Mouse (Mus musculus) kidney, adult 8-10 months (tissue): Measurements from ENCODE around the gene Gm1113.

ENCODE experiments used
- DNase-seq, 2 experiments: peaks; one replicate each; pipeline ENCODE4 v3.0.0; 2022

Gene Gm1113

DNA sequence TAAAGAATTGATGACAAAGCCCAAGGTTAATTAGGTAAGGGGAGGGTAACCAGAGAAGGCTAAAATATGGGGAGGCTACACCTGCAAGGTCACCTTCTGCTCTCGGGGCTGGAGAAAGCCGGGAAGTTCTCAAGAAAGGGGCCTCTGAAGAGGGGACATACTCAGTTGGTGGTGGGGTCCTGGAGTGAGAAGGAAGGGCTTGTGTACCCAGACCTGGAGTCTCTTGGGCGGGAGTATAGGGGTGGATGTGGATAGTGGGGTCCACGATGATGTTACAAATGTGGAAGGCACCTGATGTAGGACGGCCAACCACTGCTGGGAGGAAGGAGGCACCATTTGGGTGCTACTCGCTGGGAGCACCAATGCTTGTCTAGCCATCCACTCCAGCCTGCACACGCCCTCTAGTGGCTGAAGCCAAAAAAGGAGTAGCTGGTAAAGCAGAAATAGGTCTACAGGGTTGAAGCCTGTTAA lies 5.9 kb upstream of the Gm1113 start:
- peak; percentile 45 to 73 for DNase-seq

DNA sequence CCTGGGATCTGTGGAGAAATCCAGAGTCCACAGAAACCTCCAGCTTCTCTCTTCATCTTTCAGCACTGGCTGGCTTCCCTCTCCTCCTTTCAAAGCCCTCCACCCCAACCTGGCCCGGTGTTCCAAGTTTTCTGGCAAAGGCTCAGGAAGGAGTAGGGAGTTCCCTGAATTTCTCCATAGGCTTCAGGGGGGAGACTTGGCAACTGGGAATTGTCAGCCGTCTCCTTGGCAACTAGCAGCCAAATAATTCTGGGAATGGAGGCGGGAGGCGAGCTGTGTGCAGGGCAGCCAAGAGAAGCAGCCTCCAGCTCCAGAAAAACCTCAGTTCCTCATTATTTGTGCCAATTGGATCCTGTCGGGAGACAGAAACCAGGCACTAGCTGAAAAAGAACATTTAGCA lies 5.5 kb upstream of the Gm1113 start:
- DNase-seq: no peak

DNA sequence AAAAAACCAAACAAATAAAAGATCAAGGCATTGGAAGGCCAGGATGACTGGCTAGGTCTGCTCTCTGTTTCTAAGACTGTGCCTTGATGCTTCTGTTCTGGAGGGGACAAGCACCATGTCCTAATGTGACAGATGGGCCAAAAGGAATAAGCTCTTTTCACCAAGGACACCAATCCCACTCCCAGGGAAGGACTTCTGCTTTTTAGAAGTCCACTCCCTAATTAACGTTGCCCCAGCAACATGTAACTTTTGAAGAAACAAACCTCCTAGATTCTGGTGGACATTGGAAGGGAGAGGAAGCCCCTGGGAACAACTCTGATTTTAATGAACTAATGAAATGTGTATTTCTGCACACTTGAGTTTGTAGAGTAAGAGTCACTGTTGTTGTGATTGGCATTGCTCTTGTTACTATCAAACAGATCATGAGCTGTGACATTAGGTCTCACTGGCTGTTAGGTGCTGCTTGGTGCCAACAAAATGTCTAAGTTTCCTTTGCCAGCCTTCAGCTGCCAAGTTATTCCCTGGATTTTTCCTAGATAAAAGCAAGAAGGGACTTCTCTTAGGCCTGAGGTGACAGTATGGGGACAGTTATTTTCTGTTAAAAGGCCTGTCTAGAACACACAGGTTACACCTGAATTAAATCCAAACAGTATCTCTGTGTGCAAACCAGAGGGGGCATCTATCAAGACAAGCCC lies 4.9 kb upstream of the Gm1113 start:
- no peak for DNase-seq

DNA sequence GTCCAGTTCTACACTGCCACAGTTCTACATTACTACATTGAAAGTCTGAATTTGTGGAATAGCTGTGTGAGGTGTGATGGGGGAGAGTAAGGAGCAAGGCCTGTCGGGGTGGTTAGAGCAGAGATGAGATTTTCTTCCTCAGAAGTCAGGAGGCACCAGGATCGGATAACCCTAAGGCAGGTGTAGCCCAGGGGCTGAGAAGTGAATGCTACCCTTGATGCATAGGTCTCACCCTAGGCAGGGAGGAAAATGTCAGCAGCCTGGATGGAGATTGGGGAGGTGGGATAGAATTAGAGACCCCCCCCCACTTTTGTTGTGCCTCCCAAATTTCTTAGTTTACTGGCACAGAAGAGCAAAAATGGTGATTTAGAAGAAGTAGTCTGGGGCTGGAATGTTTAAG lies 4.2 kb upstream of the Gm1113 start:
- DNase-seq: no peak

DNA sequence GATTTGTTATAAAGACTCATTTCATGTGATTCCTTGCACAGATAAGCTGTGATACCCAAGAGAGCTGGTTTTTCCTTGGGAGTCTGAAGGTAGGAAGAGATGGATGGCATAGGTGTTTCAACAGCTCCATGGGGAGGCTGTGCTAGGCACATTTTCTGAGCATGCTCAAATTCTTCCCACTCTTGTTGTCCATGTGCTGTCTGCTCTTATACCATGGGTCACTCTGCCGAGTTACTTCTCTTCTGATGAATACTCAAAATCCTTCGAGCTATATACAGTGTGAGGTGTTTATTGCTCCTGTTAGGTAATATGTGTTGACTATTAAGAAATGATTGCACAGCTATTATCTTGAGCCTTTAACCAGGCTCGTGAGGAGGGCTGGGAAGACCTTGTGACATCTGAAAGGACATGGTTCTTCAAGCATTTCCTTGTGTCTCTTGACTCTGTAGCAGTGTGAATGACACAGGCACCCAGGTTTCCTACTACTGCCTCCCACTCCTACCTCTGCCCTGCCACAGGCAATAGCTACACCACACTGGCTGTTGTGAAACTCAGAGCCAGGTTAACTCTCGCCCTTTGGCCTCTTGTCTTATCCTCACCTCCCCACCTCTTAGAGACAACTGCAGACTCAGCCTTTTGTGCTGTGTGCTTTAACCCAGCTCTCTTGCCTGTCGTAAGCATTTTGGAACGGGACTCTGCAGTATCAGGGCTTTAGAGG lies 2.7 kb upstream of the Gm1113 start:
- no peak for DNase-seq

DNA sequence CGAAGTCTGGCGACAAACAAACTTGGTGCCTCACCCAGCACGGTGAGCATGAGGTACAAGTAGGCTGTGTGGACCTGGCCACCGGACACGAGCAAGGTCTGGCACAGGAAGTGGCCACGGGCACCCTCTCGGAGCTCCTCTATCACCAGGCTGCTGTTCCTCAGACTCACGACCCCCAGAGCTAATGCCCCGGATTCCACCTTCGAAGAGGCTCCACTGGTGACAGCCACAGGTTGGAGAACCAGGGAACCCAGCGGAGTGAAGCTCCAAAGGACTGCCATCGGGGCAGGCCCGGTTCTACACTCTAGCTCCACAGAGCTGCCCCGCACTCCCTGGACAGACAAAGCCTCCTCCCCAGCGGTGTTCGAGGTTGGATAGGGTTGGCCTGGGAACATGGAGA lies 1.4 kb downstream of the Gm1113 start:
- DNase-seq: no peak

DNA sequence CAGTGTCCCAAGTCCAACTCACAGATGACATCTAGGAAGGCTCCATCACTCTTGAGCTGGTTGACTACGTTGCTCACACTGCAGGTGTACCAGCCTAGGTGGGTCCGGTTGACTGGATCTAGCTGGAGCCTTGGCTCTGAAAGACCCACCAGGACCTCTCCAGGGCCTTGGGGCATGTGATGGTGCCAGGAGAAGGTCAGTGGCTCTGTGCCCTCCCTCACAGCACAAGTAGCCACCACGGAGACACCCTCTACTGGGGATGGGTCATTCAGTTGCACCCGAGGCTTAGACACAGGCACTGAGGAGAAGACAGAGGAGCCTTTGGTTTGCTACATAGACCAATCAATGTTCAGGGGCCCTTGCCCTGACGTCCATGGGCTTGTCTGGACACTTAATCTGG lies 1.9 kb downstream of the Gm1113 start:
- no peak for DNase-seq

DNA sequence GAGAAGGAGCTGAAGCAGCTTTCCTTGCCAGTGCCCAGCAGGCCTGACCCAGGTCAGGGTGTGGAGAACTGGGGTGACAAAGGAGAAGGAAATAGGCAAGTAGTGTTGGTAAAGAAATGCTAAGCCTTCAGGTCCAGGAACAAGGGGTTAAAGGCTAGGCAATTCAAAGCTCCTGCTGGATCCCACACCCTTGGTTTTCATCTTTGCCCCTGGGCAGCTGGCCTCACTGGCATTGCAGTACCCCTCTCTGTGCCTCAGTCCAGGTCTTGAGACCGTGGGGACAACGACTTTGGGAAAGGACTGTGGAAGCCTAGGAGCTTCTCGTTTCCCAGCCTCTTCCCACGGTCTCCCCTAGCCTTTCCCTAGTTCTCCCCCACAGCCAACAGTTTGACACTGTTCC lies 4.2 kb downstream of the Gm1113 start:
- DNase-seq: no peak

DNA sequence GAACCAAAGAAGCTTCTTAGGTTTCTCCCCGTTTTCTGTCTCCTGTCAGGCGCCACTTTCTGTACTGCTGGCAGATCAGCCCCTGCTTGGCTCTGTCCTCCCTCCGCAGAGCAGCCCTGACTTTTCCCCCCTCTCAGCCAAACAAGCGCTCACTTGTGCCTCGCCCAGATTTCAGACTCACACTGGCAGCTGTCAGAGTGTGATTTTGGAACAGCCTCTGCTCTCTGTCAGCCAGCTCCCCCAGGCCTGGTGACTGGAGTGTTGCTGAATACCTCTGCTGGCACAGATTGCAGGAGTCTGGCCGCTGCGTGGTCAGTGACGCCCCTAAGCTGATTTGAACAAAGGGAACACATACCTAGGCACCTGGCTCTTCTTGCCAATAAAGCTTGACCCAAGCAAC lies 9.8 kb downstream of the Gm1113 start:
- DNase-seq: no peak

DNA sequence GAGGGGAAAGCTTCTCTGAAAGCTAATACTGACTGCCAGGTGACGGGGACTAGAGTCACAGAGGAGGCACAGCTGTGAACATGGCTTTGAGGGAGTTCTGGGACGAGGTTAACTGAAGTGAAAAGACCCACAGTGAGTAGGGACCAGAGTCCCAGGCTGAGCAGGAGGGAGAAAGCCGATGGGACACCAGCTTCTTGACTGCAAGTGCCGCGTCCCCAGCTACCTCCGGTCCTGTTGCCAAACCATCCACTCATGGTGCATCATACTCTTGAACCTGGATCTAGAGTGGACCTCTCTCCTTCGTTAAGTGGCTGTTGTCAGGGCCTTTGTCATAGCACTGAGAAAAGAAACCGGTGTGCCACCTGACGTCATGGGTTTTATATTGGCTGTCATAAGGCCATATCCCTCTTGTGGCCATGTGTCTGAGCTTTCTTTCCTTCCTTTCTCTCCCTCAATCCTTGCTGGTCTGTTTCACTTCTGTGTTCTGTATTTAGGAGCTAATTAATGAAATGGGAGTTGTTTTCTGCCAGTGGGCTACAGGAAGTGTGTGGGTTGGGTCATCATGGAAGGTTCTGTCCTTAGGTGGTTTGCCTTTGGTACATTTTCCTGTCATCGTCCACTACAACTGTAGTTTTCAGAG lies 15.6 kb downstream of the Gm1113 start:
- no peak for DNase-seq

DNA sequence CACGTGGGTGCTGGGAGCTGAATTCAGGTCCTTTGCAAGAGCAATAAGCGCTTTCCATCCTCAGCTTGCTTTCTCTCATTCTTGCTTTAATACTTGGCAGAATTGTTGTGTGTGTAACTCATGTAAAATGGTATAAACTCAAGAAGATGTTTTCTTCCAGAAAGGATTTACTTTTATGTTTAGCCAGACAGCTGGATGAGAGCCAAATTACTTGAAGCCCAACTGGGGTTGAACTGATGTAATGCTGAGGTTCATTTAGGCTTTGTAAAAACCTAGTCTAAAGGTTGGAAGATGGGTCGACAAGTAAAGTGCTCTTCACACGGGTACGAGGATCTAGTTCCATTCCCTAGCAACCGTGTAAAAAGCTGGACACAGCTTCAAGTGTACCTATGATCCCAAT lies 18.1 kb downstream of the Gm1113 start:
- no peak for DNase-seq

DNA sequence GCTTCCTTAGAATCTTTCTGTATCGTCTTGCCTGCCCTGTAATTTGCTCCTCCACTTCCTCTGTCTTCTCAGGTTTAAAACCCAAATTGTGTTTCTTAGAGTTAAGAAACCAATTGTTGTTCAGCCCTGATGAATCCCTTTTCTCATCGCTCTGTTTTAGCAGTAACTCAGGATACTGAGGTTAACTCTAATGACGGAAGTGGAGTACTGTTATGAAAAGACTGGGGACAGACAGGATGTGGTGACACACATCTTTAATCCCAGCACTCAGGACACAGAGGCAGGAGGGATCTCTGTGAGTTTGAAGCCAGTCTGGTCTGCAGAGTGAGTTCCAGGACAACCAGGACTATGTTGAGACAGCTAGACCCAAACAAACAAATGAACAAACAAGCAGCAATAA lies 22.6 kb downstream of the Gm1113 start:
- no peak for DNase-seq

DNA sequence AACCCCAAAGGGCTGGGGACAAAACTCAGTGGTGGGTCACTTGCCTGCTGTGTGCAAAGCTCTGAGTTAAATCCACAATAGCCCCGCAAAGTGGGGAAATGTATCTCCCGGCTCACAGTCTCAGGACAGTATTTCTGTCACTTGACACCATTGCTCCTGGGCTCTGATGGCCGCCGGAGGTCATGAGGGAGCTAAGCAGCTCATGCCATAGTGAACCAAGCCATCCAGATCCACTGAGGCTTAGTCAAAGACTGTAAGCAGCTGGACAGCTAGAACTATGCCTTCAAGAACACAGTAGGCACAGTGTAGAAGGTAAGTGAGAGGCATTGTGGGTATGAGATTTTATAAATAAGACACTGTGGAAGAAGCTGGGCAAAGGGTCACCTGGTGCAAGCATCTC lies 23.1 kb downstream of the Gm1113 start:
- no peak for DNase-seq

DNA sequence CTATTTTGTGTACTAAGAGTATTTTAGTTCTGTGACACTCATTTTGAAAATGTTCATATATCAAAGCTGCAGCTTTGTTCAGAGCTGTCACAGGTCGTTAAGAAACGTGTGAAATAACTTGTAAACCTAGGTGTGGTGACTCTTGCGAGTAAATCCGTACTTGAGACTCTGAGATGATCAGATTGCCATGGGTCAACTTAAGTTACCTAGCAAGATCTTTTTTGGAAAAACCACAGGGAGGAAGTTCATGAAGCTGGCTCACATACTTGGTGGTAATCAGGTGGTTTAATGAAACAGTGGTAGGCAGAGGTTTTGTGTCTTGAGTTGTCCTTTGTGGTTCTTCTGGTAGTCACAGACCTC lies 24.4 kb downstream of the Gm1113 start:
- DNase-seq: no peak

DNA sequence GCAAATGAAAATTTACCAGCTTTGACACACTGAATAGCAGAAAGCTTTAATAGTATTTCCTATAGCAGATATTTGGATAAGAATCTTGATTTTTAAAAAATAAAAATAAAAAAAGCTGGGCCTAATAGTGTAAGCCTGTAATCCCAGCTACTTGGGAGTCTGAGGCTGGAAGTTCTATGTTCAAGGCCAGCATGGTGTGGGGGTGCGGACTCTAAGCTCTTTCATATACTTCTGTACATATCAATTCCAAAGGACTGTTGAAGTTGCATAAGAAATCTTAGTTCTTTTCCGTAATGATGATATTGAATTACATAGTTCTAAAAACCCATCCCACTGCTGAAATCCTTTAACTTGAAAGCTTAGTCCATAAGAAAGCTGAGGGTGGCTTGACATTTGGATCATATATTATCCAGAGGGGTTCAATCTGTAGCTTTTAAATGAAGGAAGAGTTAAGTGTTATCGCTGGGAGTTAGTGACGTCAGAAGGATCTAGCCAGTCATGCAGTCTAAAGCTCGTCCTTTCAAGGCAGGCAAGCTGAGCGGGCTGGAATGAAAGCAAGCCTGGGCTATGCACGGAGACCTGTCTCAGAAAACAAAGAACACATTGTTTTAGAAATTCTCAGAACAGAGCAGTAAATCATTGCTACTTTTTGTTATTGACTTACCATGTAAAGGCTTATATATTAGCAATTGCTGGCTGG lies 24.9 kb downstream of the Gm1113 start:
- DNase-seq: peak; percentile 4 to 17

DNA sequence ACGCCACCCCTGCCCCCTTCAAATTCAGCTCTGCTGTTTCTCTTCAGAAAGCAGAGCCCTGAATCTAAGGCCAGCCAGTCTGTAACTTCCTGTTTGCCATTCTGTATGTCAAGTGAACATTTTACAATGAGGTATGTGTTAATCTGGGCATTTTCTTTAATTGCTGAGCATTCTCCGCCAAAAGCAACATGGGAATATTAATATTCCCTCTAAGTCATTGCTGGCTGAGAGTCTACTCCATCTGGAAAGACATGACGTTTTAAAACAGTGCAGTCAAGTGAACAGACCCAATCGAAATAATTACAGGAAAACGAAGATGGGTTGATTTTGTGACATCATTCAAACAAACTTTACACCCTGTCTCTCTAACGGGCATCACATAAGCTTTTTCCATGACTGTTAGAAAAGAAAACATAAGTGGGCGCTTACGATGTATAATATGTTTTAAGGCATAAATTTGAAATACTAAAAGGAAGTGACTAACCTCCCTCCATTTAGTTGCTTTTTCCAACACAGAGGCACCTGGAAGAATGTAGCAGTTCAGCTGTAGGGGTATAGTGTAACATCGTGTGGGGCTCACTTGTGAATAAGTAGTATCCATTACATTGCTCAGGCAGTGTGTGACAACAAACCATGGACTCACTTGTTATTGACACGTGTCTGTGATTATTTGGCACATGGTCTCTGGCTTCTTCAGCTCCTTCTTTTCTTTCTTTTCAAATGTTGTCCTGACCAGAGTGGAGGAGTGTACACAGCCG lies 26.8 kb downstream of the Gm1113 start:
- DNase-seq: no peak

DNA sequence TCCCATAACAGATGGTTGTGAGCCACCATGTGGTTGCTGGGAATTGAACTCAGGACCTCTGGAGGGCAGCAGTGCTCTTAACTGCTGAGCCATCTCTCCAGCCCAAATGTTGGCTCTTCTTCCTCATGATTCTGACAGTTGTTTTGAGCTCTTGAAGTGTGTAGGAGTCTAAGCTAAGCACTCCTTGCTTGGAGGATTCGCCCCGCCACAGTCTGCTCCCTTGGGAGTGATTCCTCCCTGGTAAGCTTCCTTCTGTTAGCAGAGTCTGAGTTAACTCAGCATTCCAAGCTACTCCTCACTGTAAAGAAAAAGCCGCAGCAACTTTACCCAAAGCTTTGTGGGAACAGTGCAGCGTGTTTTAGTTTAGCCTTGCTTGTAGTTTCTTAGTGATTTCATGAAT lies 29.6 kb downstream of the Gm1113 start:
- DNase-seq: no peak

DNA sequence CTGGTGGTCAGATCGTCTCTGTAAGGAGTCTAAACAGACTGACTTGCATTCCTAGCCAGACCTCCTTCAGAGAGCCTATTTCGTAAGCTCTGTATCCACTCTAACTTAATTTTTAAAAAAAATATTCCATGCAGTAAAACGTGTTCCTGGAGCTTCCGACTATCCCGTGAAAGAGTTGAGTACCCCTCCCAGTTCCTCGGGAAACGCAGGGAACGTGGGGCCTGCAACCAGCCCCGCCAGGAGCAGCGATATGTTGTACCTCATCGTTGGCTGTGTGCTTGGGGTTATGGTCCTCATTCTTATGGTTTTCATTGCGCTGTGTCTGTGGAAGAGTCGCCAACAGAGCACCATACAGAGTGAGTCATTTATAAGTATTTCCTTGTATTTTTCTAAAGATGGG lies 31.5 kb downstream of the Gm1113 start:
- no peak for DNase-seq

DNA sequence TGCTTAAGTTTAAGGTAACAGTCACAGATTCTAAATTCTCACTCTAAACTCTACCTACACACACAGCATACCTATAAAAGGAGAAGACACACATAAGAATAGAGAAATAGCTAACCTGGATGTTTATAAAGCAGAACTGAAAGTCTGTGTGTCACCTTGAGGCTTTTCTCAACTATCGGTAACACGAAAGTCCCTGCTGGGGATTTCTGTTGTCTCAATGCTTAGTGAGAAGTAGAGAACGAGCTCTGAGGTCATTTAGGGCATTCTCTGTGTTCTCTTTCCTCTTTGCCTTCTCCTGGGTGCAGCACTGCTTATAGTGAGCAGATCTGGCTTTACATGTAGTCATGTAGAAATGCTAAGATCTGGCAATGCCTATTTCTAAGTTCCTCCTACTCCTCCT lies 34.1 kb downstream of the Gm1113 start:
- no peak for DNase-seq

DNA sequence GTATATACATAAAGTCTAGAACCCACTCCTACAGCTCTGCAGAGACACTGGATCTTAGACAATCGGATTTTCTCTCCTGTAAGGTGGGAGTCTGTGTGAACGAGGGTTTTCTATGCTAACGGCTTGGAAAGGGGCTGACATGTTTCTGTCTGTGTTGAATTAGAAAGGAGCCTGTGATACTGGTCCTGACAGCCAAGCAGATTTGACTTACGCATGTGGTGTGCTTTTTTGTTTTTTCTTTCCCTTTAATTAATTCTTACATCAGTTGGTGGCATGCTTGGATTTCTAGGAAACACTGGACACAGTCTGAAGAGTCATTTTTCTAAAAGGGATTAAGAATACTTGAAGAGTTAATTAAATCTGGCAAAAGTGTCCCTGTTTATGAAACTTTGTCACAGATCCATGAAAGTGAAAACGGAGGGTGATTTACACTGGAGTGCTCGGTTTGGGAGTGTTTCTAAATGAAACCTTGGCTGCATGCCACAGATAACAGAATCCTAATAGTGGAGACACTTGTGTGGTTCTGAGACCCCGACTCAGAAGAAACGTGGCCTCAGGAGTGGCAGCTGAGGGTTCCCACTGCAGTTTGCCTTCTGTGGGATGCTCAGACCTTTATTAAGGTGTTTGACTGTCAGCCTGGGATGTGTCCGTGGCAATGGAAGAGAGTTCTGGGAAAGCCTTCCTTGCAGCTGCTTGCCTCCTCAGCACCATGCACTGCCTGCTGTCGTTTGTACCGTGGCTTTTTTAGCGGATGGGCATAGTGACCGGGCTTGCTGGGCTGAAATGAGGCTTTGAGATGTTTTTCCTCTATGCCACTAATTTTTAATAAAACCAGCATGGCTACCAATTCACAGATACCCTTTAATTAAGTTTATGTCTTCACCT lies 35.8 kb downstream of the Gm1113 start:
- DNase-seq: no peak

DNA sequence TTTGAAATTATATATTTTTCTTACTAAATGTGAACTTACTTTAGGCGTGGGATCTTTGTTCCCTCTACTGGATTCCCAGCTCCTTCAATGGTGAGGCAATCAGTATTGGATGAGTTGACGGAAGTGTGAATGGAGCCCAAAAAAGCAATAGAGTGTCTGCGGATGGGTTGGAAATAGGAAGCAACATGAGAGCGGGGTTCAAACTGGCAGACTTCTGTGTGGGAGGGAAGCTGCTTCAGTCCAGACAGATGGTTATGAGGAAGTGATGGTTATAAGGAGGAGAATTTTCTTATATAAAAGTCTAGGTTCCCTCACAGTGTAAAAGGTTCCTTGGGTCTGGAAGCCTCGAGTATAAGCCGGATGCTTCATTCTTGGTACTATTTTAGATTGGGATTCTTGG lies 38.6 kb downstream of the Gm1113 start:
- DNase-seq: no peak

DNA sequence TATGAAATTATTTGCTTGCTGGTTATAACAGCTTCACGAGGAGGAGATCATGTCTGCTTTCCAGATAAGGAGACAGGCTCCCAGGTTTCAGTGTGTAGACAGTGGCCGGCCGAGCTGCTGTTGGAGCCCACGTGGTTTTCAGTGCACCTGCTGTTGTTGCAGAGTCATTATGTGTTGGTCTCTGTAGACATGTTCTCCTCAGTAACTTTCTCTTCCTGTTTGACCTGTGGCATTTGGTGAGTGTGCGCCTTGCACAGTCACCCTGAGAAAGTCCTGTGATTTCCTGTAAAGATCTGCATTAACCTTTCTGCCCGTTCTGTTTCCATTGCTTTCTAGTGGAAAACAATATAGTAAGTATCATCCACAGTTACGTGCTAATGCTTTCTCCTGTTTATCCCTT lies 42.7 kb downstream of the Gm1113 start:
- DNase-seq: no peak
